Mouse (Mus musculus): Measurements from ENCODE around the gene Tor1aip2. TPM values are rescaled to one million over a fixed set of nuclear protein-coding genes. Genes with fewer than 3 reads are reported as not detected.

Tor1aip2 gene
- total and polyA plus RNA-seq, 2 experiments from 2014 or later, result 50.3 to 56.0 TPM

DNA sequence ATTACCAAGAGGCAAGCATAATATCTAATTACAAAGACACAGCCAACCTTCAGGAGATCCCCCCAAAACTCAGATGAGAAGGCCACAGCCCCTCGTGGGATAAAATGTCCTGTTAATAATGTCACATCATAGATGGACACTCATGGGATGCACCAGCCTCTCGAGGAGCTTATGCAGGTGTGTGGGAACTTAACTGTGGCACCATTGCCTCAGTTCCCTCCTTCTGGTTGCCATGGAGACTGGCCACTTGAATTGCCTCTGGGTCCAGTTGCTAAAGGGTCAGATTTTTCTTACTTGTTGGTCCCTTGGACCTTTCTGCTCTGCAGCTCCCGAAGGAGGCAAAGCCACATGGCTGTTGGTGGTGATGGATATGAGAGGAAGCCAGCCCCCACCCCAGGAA, 42.5 kb downstream of the Tor1aip2 start:
- H3K9me3 ChIP-seq (ENCODE audit: low read length), result no peaks in the 10 kb centered on the region
- ATAC-seq (no peak), DNase-seq (no peak)
- H3K36me3 ChIP-seq (ENCODE audit: insufficient read depth), result no peaks in the 10 kb centered on the region
- no peak overlapping the region for H3K4me2 ChIP-seq (ENCODE audit: low read depth)
- H3K4me1 ChIP-seq (ENCODE audit: insufficient read depth), result no peaks in the 10 kb centered on the region
- H3K9ac ChIP-seq, result no peak overlapping the region
- 74% methylated on average over 3 of the region's 3 CpGs for WGBS
- no peak for TF ChIP-seq CTCF (IDR thresholded peaks at IDR 0.05; ENCODE audit: low read depth)
- no peaks in the 10 kb centered on the region for H3K27me3 ChIP-seq (ENCODE audit: insufficient read depth, low read length)
- H3K4me3 ChIP-seq (ENCODE audit: low read depth, low read length), result no peak overlapping the region
- H3K27ac ChIP-seq (ENCODE audit: low read depth, low read length), result no peak overlapping the region

DNA sequence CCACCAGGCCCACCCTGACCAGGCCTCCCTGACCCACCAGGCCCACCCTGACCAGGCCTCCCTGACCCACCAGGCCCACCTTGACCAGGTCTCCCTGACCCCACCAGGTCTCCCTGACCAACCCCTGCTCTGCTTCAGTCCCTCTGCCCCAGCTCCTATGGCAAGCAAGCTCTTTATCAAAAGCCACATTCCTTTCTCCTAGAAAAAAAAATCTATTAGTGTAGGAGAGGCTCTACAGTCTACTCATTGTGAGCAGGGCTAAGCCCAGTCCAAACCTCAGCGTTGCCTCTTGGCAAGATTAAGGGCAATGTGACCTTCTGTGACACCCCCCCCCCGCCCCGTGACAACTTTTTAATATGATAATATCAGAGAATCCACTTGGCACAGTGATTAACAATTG, 49.4 kb downstream of the Tor1aip2 start:
- 70% methylated on average over 3 of the region's 3 CpGs for WGBS
- Histone ChIP-seq H3K4me2 (ENCODE audit: low read depth) (no peak overlapping the region), H3K9ac (no peak overlapping the region), H3K27ac (ENCODE audit: low read depth, low read length) (no peak overlapping the region), H3K9me3 (ENCODE audit: low read length) (no peaks in the 10 kb centered on the region), H3K27me3 (ENCODE audit: insufficient read depth, low read length) (no peaks in the 10 kb centered on the region), H3K4me1 (ENCODE audit: insufficient read depth) (no peaks in the 10 kb centered on the region), H3K4me3 (ENCODE audit: low read depth, low read length) (no peak overlapping the region), H3K36me3 (ENCODE audit: insufficient read depth) (no peaks in the 10 kb centered on the region)
- DNase-seq, result no peak
- TF ChIP-seq CTCF (IDR thresholded peaks at IDR 0.05; ENCODE audit: low read depth), result no peak
- no peak for ATAC-seq

DNA sequence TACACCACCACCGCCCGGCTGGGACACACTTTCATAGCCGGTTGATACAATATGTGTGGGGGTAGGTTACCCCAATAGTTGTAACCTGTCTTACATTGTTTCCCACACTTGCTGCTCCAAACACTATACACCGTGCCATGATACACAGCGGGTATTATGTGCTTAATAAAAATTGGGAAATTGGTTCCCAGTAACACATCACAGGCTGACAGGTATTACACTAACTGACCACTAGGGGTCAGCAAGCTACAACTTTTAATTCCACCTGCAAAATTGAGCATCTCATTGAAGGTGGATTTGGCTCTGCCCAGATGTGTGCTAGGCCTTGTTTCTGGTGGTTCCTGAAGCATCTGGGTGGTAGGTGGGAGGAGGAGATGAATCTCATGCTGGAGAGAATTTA, 50.6 kb downstream of the Tor1aip2 start:
- Histone ChIP-seq H3K36me3 (ENCODE audit: insufficient read depth) (no peaks in the 10 kb centered on the region), H3K27me3 (ENCODE audit: insufficient read depth, low read length) (no peaks in the 10 kb centered on the region), H3K27ac (ENCODE audit: low read depth, low read length) (no peak overlapping the region), H3K4me2 (ENCODE audit: low read depth) (no peak overlapping the region), H3K4me3 (ENCODE audit: low read depth, low read length) (no peak overlapping the region), H3K9me3 (ENCODE audit: low read length) (no peaks in the 10 kb centered on the region), H3K4me1 (ENCODE audit: insufficient read depth) (no peaks in the 10 kb centered on the region), H3K9ac (no peak overlapping the region)
- peak; percentile 97 for TF ChIP-seq CTCF (IDR thresholded peaks at IDR 0.05; ENCODE audit: low read depth)
- WGBS, result 59% methylated on average over 5 of the region's 5 CpGs
- DNase-seq (peak; percentile 84), ATAC-seq (peak; percentile 66; the same call in 1 of the 2 replicates)

GRCm38 (mm10) chr1:156087586-156087985, 52.4 kb downstream of the Tor1aip2 start:
- no peaks in the 10 kb centered on the region for H3K27me3 ChIP-seq (ENCODE audit: insufficient read depth, low read length)
- 84% methylated on average over 5 of the region's 5 CpGs for WGBS
- DNase-seq (no peak), ATAC-seq (no peak)
- no peaks in the 10 kb centered on the region for H3K36me3 ChIP-seq (ENCODE audit: insufficient read depth)
- H3K4me2 ChIP-seq (ENCODE audit: low read depth), result no peak overlapping the region
- no peak overlapping the region for H3K27ac ChIP-seq (ENCODE audit: low read depth, low read length)
- no peaks in the 10 kb centered on the region for H3K9me3 ChIP-seq (ENCODE audit: low read length)
- no peaks in the 10 kb centered on the region for H3K4me1 ChIP-seq (ENCODE audit: insufficient read depth)
- no peak for TF ChIP-seq CTCF (IDR thresholded peaks at IDR 0.05; ENCODE audit: low read depth)
- no peak overlapping the region for H3K4me3 ChIP-seq (ENCODE audit: low read depth, low read length)
- H3K9ac ChIP-seq, result no peak overlapping the region

GRCm38 (mm10) chr1:156089561-156089960, 54.4 kb downstream of the Tor1aip2 start:
- Histone ChIP-seq H3K4me1 (ENCODE audit: insufficient read depth) (no peaks in the 10 kb centered on the region), H3K9me3 (ENCODE audit: low read length) (no peaks in the 10 kb centered on the region), H3K4me2 (ENCODE audit: low read depth) (no peak overlapping the region), H3K27ac (ENCODE audit: low read depth, low read length) (no peak overlapping the region), H3K9ac (no peak overlapping the region), H3K36me3 (ENCODE audit: insufficient read depth) (no peaks in the 10 kb centered on the region), H3K27me3 (ENCODE audit: insufficient read depth, low read length) (no peaks in the 10 kb centered on the region), H3K4me3 (ENCODE audit: low read depth, low read length) (no peak overlapping the region)
- DNase-seq, result no peak
- no peak for ATAC-seq
- 76% methylated on average over 8 of the region's 8 CpGs for WGBS
- TF ChIP-seq CTCF (IDR thresholded peaks at IDR 0.05; ENCODE audit: low read depth), result no peak

- Histone ChIP-seq H3K4me1 (ENCODE audit: insufficient read depth) (no peaks in the 10 kb centered on the region), H3K9me3 (ENCODE audit: low read length) (no peaks in the 10 kb centered on the region), H3K27me3 (ENCODE audit: insufficient read depth, low read length) (no peaks in the 10 kb centered on the region), H3K27ac (ENCODE audit: low read depth, low read length) (no peak overlapping the region), H3K4me3 (ENCODE audit: low read depth, low read length) (no peak overlapping the region), H3K4me2 (ENCODE audit: low read depth) (no peak overlapping the region), H3K36me3 (ENCODE audit: insufficient read depth) (no peaks in the 10 kb centered on the region), H3K9ac (no peak overlapping the region)
- DNase-seq (no peak), ATAC-seq (peak; percentile 27; the same call in 1 of the 2 replicates)
- 48% methylated on average over 4 of the region's 4 CpGs for WGBS
- TF ChIP-seq CTCF (IDR thresholded peaks at IDR 0.05; ENCODE audit: low read depth), result no peak
These were observed 54.8 kb downstream of the Tor1aip2 start for GRCm38 (mm10) chr1:156090042-156090441.

GRCm38 (mm10) chr1:156091811-156092210, 56.6 kb downstream of the Tor1aip2 start:
- no peaks in the 10 kb centered on the region for H3K36me3 ChIP-seq (ENCODE audit: insufficient read depth)
- no peaks in the 10 kb centered on the region for H3K9me3 ChIP-seq (ENCODE audit: low read length)
- 90% methylated on average over 4 of the region's 4 CpGs for WGBS
- H3K9ac ChIP-seq, result no peak overlapping the region
- H3K4me3 ChIP-seq (ENCODE audit: low read depth, low read length), result no peak overlapping the region
- TF ChIP-seq CTCF (IDR thresholded peaks at IDR 0.05; ENCODE audit: low read depth), result no peak
- no peak for ATAC-seq
- no peak overlapping the region for H3K27ac ChIP-seq (ENCODE audit: low read depth, low read length)
- H3K4me1 ChIP-seq (ENCODE audit: insufficient read depth), result no peaks in the 10 kb centered on the region
- H3K4me2 ChIP-seq (ENCODE audit: low read depth), result no peak overlapping the region
- H3K27me3 ChIP-seq (ENCODE audit: insufficient read depth, low read length), result no peaks in the 10 kb centered on the region
- DNase-seq, result no peak

GRCm38 (mm10) chr1:156103763-156104162, 68.6 kb downstream of the Tor1aip2 start:
- H3K9ac ChIP-seq, result no peak overlapping the region
- TF ChIP-seq CTCF (IDR thresholded peaks at IDR 0.05; ENCODE audit: low read depth), result no peak
- no peaks in the 10 kb centered on the region for H3K4me1 ChIP-seq (ENCODE audit: insufficient read depth)
- H3K9me3 ChIP-seq (ENCODE audit: low read length), result no peaks in the 10 kb centered on the region; the same call in 1 of the 2 replicates
- DNase-seq (no peak), ATAC-seq (no peak)
- H3K27ac ChIP-seq (ENCODE audit: low read depth, low read length), result no peak overlapping the region
- no peak overlapping the region for H3K4me2 ChIP-seq (ENCODE audit: low read depth)
- H3K27me3 ChIP-seq (ENCODE audit: insufficient read depth, low read length), result no peaks in the 10 kb centered on the region
- H3K36me3 ChIP-seq (ENCODE audit: insufficient read depth), result no peaks in the 10 kb centered on the region
- 98% methylated on average over 2 of the region's 2 CpGs for WGBS
- H3K4me3 ChIP-seq (ENCODE audit: low read depth, low read length), result no peak overlapping the region
